Mouse (Mus musculus): Measurements from ENCODE around the gene Elovl3. TPM values are rescaled to one million over a fixed set of nuclear protein-coding genes. Genes with fewer than 3 reads are reported as not detected.

The Elovl3 gene
- total RNA-seq, 2 experiments from 2014 or later, result not detected

Other genes starting within 250 kb of the Elovl3 start
- 10 to 100 TPM; 18.4 to 19.3 TPM for gene Armh3, start 133.4 kb upstream of the Elovl3 start, total RNA-seq (2021)
- gene Hps6, start 128.4 kb upstream of the Elovl3 start, total RNA-seq (2021), result 1 to 10 TPM; 7.5 to 9.7 TPM
- 10 to 100 TPM; 31.0 to 36.6 TPM for gene Pprc1, start 87.0 kb upstream of the Elovl3 start, total RNA-seq (2021)
- gene Ldb1, start 86.7 kb upstream of the Elovl3 start, total RNA-seq (2021), result 100 to 1,000 TPM; 122 to 123 TPM
- 10 to 100 TPM; 56.2 to 56.4 TPM for gene Nolc1, start 56.0 kb upstream of the Elovl3 start, total RNA-seq (2021)
- not detected for gene Pitx3, start 16.4 kb downstream of the Elovl3 start, total RNA-seq (2021)
- gene Gbf1, start 20.6 kb downstream of the Elovl3 start, total RNA-seq (2021), result 10 to 100 TPM; 82.1 to 84.8 TPM
- gene Nfkb2, start 172.4 kb downstream of the Elovl3 start, total RNA-seq (2021), result 1 to 10 TPM; 2.2 to 2.3 TPM
- 100 to 1,000 TPM; 799 to 877 TPM for gene Psd, start 195.3 kb downstream of the Elovl3 start, total RNA-seq (2021)
- 10 to 100 TPM; 30.7 to 31.5 TPM for gene Fbxl15, start 196.3 kb downstream of the Elovl3 start, total RNA-seq (2021)
- 100 to 1,000 TPM; 179 to 182 TPM for gene Cuedc2, start 206.8 kb downstream of the Elovl3 start, total RNA-seq (2021)
- gene Mfsd13a, start 209.2 kb downstream of the Elovl3 start, total RNA-seq (2021), result 10 to 100 TPM; 28.2 to 29.0 TPM
- gene 2310034G01Rik, start 218.4 kb downstream of the Elovl3 start, total RNA-seq (2021), result 1 to 10 TPM in 1 of 2 experiments, under 1 TPM in 1; 0.77 to 1.2 TPM

Measured in layer of hippocampus, adult 18-20 months (tissue).